Mouse (Mus musculus) NIH3T3 (cell line): ENCODE data around the gene Sf3b3.

Experiments
- DNase-seq: peaks from one replicate; pipeline ENCODE4 v3.0.0-alpha.2; 2012; ENCODE audit warnings: low read depth

Gene Sf3b3

GRCm38 (mm10) chr8:110847645-110848495 is 1.3 kb upstream of the Sf3b3 start:
- DNase-seq, result no peak

- no peak for DNase-seq
Measured at GRCm38 (mm10) chr8:110847171-110847549, 573 bp upstream of the Sf3b3 start.

GRCm38 (mm10) chr8:110845821-110846404 is 674 bp downstream of the Sf3b3 start:
- DNase-seq, result peak; percentile 22

GRCm38 (mm10) chr8:110844941-110845340 is 1.6 kb downstream of the Sf3b3 start:
- peak; percentile 37 for DNase-seq

- DNase-seq, result no peak
Measured at GRCm38 (mm10) chr8:110843207-110843606, 3.4 kb downstream of the Sf3b3 start.

- DNase-seq, result no peak
Measured at GRCm38 (mm10) chr8:110842012-110842574, 4.5 kb downstream of the Sf3b3 start.

- no peak for DNase-seq
Measured at GRCm38 (mm10) chr8:110831956-110832355, 14.6 kb downstream of the Sf3b3 start.

- DNase-seq, result no peak
Measured at GRCm38 (mm10) chr8:110828511-110828910, 18.1 kb downstream of the Sf3b3 start.

- peak; percentile 64 for DNase-seq
Measured at GRCm38 (mm10) chr8:110824861-110825260, 21.7 kb downstream of the Sf3b3 start.

- DNase-seq, result no peak
Measured at GRCm38 (mm10) chr8:110821960-110822359, 24.6 kb downstream of the Sf3b3 start.

- DNase-seq, result no peak
Measured at GRCm38 (mm10) chr8:110820257-110820656, 26.3 kb downstream of the Sf3b3 start.

- peak; percentile 76 for DNase-seq
Measured at GRCm38 (mm10) chr8:110818593-110818992, 28.0 kb downstream of the Sf3b3 start.

- no peak for DNase-seq
Measured at GRCm38 (mm10) chr8:110816990-110817389, 29.6 kb downstream of the Sf3b3 start.

- DNase-seq, result peak; percentile 73
Measured at GRCm38 (mm10) chr8:110815308-110815707, 31.3 kb downstream of the Sf3b3 start.

- DNase-seq, result no peak
Measured at GRCm38 (mm10) chr8:110813081-110813812, 33.3 kb downstream of the Sf3b3 start.

GRCm38 (mm10) chr8:110812349-110813080 is 34.1 kb downstream of the Sf3b3 start:
- DNase-seq, result no peak

GRCm38 (mm10) chr8:110811793-110812192 is 34.8 kb downstream of the Sf3b3 start:
- DNase-seq, result no peak

GRCm38 (mm10) chr8:110811116-110811515 is 35.5 kb downstream of the Sf3b3 start:
- DNase-seq, result peak; percentile 59

GRCm38 (mm10) chr8:110810481-110811065 is 36.0 kb downstream of the Sf3b3 start:
- DNase-seq, result no peak

- DNase-seq, result peak; percentile 79
Measured at GRCm38 (mm10) chr8:110809831-110810230, 36.8 kb downstream of the Sf3b3 start.
